Mouse (Mus musculus) limb, embryonic 14.5 days (tissue): ENCODE measurements around the gene Tfap2a. TPM values are rescaled to one million over a fixed set of nuclear protein-coding genes. Genes with fewer than 3 reads are reported as not detected.

Source experiments
- ATAC-seq: fragments of 200-750 bp; cut with Nextera tagmentation; 2 replicates; pipeline ENCODE4 v1.8.0; 2017; ENCODE audit warnings: low read depth, moderate number of reproducible peaks, moderate TSS enrichment; ENCODE audit not compliant: low FRiP score
- DNase-seq: peaks from one replicate; pipeline ENCODE4 v3.0.0-alpha.2; 2015; ENCODE audit warnings: low spot score
- H3K27ac ChIP-seq: fragments of 300-500 bp; sonication (generic); replicated peaks from 2 replicates; pipeline ENCODE4 v1.5.1; 2014; ENCODE audit warnings: low read depth, mild to moderate bottlenecking, low read length, moderate library complexity, mixed read lengths
- H3K27me3 ChIP-seq: fragments of 300-500 bp; sonication (generic); 2 replicates; pipeline ENCODE4 v1.6.1; 2014; ENCODE audit warnings: low read length, mixed read lengths; ENCODE audit not compliant: control insufficient read depth, insufficient read depth
- H3K36me3 ChIP-seq: fragments of 300-500 bp; sonication (generic); 2 replicates; pipeline ENCODE4 v1.6.1; 2014; ENCODE audit warnings: mild to moderate bottlenecking, low read length, moderate library complexity, mixed read lengths; ENCODE audit not compliant: control insufficient read depth, insufficient read depth
- H3K4me1 ChIP-seq: fragments of 300-500 bp; sonication (generic); 2 replicates; pipeline ENCODE4 v1.6.1; 2014; ENCODE audit warnings: antibody characterized with exemption, low read length, mixed read lengths; ENCODE audit not compliant: control insufficient read depth, insufficient read depth
- H3K4me2 ChIP-seq: fragments of 300-500 bp; sonication (generic); replicated peaks from 2 replicates; pipeline ENCODE4 v1.6.1; 2014; ENCODE audit warnings: low read depth, mild to moderate bottlenecking, low read length, moderate library complexity; ENCODE audit not compliant: severe bottlenecking
- H3K4me3 ChIP-seq: fragments of 300-500 bp; sonication (generic); replicated peaks from 2 replicates; pipeline ENCODE4 v1.5.1; 2014; ENCODE audit warnings: low read length
- H3K9ac ChIP-seq: fragments of 300-500 bp; sonication (generic); 2 replicates; pipeline ENCODE4 v1.6.1; 2014; ENCODE audit warnings: mild to moderate bottlenecking, low read depth, low read length, moderate library complexity; ENCODE audit not compliant: severe bottlenecking
- H3K9me3 ChIP-seq: fragments of 300-500 bp; sonication (generic); 2 replicates; pipeline ENCODE4 v1.6.1; 2016; ENCODE audit warnings: low read length; ENCODE audit not compliant: control insufficient read depth
- POLR2A ChIP-seq: fragments of 200-500 bp; IDR thresholded peaks from 2 replicates; pipeline ENCODE4 v1.8.0; 2012; ENCODE audit warnings: inconsistent platforms, mild to moderate bottlenecking, moderate library complexity, borderline replicate concordance; ENCODE audit not compliant: insufficient read depth, insufficient read length; ENCODE audit errors: extremely low read depth
- WGBS: fragments of 180-500 bp; shearing (Covaris S2); extraction: QIAGEN DNeasy Blood & Tissue Kit; methylation state at CpG from one replicate; pipeline ENCODE4 v1.1.7; 2014; 5-methylcytosine and 5-hydroxymethylcytosine counted together
- polyA plus RNA-seq, 2 experiments: library from polyadenylated mRNA; depleted of rRNA in 1 of 2; stranded (reverse) in 1 of 2; unstranded in 1 of 2; fragments of >200 nt; fragmentation: Nextera tagmentation in 1 of 2; extraction: Ambion mirVana in 1 of 2; gene quantifications; 2 replicates each; pipeline versions ENCODE4 v1.2.1 to v1.2.3; 2012 to 2014

The Tfap2a gene
- polyA plus RNA-seq, 2 experiments = 9.6 to 21.5 TPM

DNA sequence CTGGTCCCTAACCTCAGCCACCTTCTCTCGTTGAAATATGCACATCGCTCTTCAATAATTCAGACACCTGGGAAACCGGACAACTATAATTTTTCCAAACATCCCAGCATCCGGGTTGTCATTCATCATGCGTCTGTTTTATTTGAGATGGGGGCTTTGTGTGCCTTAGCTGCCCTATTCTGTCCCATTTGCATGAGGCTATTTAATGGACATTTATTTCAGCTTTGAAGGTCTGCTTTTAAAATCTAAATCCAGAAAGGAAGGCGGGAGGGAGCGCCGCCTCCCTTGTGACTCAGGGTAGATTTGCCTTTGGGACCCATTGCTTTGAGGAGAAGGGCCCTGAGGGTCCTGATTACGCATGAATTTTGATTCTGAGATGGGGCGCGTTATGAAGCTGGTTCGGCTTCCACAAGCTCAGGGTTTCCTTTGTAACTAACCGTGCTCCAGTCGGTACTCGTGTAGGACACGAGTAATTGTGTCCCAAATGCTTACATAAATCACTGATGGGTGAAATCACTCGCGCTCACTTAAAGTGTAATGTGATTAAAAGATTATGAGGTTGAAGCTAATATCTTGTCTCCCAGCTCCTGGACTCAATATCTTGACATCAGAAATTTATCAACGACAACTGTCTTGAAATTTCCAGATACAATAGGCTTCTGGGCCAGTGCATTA lies 34.9 kb downstream of the Tfap2a start:
- DNase-seq (no peak), ATAC-seq (no peak)
- Histone ChIP-seq H3K9me3 (no peaks in the 10 kb centered on the region), H3K4me2 (0 out of 2 replicates have a peak overlapping the region, but pooled peaks have one; percentile 47), H3K36me3 (no peaks in the 10 kb centered on the region), H3K4me1 (peaks cover 9% of the 10 kb centered on the region; the same call in 1 of the 2 replicates), H3K27me3 (peaks cover 80% of the 10 kb centered on the region), H3K4me3 (no peak overlapping the region), H3K27ac (no peak overlapping the region), H3K9ac (no peak overlapping the region)
- TF ChIP-seq POLR2A = no peak
- 4% methylated on average over 19 of the region's 19 CpGs for WGBS

DNA sequence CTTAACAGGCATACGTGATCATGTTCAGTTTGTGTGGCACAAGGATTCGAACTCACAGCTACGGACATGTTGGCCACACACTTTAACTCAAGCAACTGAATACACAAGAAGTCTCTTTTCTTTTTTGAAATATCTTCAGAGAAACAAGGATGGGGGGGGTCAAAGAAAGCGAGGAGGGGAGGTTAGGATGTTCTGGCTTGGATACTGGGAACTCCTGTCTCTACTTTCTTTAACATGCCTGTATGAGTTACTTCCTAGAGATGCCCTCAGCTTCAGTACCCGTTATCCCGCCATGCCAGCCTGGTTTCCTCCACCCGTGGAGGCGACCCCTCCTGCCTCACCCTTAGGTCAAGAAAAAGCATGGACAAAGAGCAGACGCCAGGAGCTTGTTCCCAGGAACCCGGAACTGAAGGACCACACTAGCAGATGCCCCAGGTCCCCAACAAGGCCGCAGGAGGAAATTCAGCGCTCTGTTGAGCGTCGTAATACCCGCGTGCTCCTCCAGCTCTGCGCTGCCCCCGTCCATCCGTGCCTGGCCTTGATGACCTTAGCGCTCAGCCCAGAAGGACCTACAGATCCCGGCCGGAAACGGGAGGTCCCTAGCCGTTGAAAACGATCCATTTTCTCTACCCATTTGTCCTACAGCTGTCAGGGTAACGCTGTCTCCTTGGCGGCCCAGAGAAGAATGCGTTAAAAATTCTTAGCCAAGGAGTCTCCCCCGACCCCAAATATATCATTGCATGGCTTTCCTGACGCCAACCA lies 35.6 kb downstream of the Tfap2a start:
- Histone ChIP-seq H3K27me3 (peaks cover 72% of the 10 kb centered on the region), H3K4me3 (no peak overlapping the region), H3K9ac (no peak overlapping the region), H3K4me1 (peaks cover 9% of the 10 kb centered on the region; the same call in 1 of the 2 replicates), H3K36me3 (no peaks in the 10 kb centered on the region), H3K4me2 (no peak overlapping the region), H3K9me3 (no peaks in the 10 kb centered on the region), H3K27ac (no peak overlapping the region)
- DNase-seq (no peak), ATAC-seq (no peak)
- no peak for TF ChIP-seq POLR2A
- 11% methylated on average over 30 of the region's 30 CpGs for WGBS

DNA sequence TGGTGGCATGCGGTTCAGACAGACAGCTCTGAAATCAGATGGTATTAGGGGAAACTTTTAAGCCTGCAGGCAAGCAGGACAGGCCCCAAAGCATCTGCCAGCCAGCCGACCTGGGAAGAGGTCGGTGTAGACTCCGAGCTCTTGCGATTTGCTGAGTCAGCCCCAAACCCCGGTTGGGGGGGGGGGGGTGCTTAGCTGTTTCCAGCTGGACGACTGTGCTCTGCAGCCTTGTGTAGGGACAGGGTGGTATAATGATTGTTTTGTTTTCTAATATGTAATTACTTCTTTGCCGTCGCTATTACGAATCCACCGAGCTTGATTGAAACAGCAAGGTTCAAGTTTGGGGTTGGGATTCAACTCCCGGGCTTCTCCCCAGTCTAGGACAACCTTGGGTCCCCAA lies 36.5 kb downstream of the Tfap2a start:
- H3K9ac ChIP-seq = no peak overlapping the region
- no peaks in the 10 kb centered on the region for H3K36me3 ChIP-seq
- no peak overlapping the region for H3K4me2 ChIP-seq
- no peak overlapping the region for H3K4me3 ChIP-seq
- H3K27me3 ChIP-seq = peaks cover 66% of the 10 kb centered on the region
- H3K27ac ChIP-seq = no peak overlapping the region
- ATAC-seq = no peak
- WGBS = 6% methylated on average over 12 of the region's 12 CpGs
- H3K9me3 ChIP-seq = no peaks in the 10 kb centered on the region
- no peak for TF ChIP-seq POLR2A
- DNase-seq = no peak
- peaks cover 9% of the 10 kb centered on the region; the same call in 1 of the 2 replicates for H3K4me1 ChIP-seq

DNA sequence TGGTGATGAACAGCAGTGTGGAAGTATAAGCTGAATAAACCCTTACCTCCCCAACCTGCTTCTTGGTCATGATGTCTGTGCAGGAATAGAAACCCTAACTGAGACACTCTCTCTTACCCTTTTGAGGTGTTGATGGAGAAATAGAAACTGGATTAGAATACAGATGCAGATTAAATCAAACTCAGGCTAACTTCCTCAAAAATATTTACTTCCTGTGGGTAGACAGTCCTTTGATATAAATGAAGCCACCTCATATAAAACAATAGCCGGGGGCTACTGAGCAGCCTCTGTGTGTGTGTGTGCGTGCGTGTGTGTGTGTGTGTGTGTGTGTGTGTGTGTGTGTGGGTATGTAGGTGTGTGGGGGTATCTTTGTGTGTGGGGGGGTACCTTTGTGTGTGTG lies 52.4 kb downstream of the Tfap2a start:
- Histone ChIP-seq H3K9me3 (no peaks in the 10 kb centered on the region), H3K9ac (no peak overlapping the region), H3K4me3 (no peak overlapping the region), H3K4me2 (no peak overlapping the region), H3K4me1 (no peaks in the 10 kb centered on the region), H3K27ac (no peak overlapping the region), H3K27me3 (no peaks in the 10 kb centered on the region), H3K36me3 (no peaks in the 10 kb centered on the region)
- no peak for TF ChIP-seq POLR2A
- no peak for DNase-seq
- 83% methylated on average over 3 of the region's 3 CpGs for WGBS
- ATAC-seq = no peak

DNA sequence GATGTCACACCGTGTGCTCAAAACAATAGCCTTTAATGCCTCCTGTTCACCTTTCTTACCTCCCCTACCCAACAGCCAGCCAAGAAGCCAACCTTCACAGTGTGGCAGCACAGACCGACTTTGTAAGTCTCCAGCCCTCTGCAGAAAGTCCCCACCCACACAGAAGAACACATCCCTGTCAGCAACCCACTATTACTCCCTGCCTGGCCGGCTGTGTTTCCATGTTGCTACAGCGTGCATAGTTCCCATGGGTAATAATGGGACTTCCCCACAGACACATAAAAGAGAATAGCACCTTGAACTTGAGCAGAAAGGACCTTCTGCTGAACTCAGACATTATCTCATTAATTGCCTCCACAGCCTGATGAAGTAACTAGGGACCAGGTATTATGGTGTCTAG lies 61.4 kb downstream of the Tfap2a start:
- Histone ChIP-seq H3K9ac (no peak overlapping the region), H3K4me3 (no peak overlapping the region), H3K9me3 (no peaks in the 10 kb centered on the region), H3K27me3 (no peaks in the 10 kb centered on the region), H3K27ac (no peak overlapping the region), H3K4me1 (0 out of 2 replicates have a peak, but pooled peaks cover 4% of the 10 kb centered on the region), H3K36me3 (no peaks in the 10 kb centered on the region), H3K4me2 (no peak overlapping the region)
- ATAC-seq (no peak), DNase-seq (no peak)
- TF ChIP-seq POLR2A = no peak
- WGBS = 25% methylated on average over 4 of the region's 4 CpGs

Other genes starting within 250 kb of the Tfap2a start
- 1.6 and 1.7 TPM in 2 replicates for gene Gcnt2, start 121.4 kb upstream of the Tfap2a start, polyA plus RNA-seq (2012; rRNA removed)
- 2.5 TPM in 2 replicates for gene Gcnt2, start 121.4 kb upstream of the Tfap2a start, polyA plus RNA-seq (2014; fragmentation: Nextera tagmentation; extraction: Ambion mirVana)